Mouse (Mus musculus) liver, embryonic 13.5 days (tissue): ENCODE data around the gene Plgrkt. TPM values are rescaled to one million over a fixed set of nuclear protein-coding genes. Genes with fewer than 3 reads are reported as not detected.

Experiments used
- ATAC-seq: fragments of 200-750 bp; cut with Nextera tagmentation; 2 replicates; pipeline ENCODE4 v1.8.0; 2017; ENCODE audit warnings: low read depth, mild to moderate bottlenecking, moderate number of reproducible peaks, moderate library complexity
- DNase-seq: peaks from one replicate; pipeline ENCODE4 v3.0.0; 2022
- H3K27ac ChIP-seq: fragments of 300-500 bp; sonication (generic); 2 replicates; pipeline ENCODE4 v1.5.1; 2015; ENCODE audit warnings: moderate library complexity, mild to moderate bottlenecking, inconsistent platforms
- H3K27me3 ChIP-seq: fragments of 300-500 bp; sonication (generic); 2 replicates; pipeline ENCODE4 v1.6.1; 2015; ENCODE audit warnings: mild to moderate bottlenecking, inconsistent platforms
- H3K36me3 ChIP-seq: fragments of 300-500 bp; sonication (generic); 2 replicates; pipeline ENCODE4 v1.6.1; 2015; ENCODE audit warnings: mild to moderate bottlenecking, inconsistent platforms
- H3K4me1 ChIP-seq: fragments of 300-500 bp; sonication (generic); replicated peaks from 2 replicates; pipeline ENCODE4 v1.6.1; 2015; ENCODE audit warnings: inconsistent platforms
- H3K4me2 ChIP-seq: fragments of 300-500 bp; sonication (generic); 2 replicates; pipeline ENCODE4 v1.6.1; 2015; ENCODE audit warnings: inconsistent platforms, mild to moderate bottlenecking, moderate library complexity
- H3K4me3 ChIP-seq: fragments of 300-500 bp; sonication (generic); replicated peaks from 2 replicates; pipeline ENCODE4 v1.5.1; 2015; ENCODE audit warnings: mild to moderate bottlenecking, inconsistent platforms
- H3K9ac ChIP-seq: fragments of 300-500 bp; sonication (generic); 2 replicates; pipeline ENCODE4 v1.6.1; 2015; ENCODE audit warnings: mild to moderate bottlenecking, inconsistent platforms
- H3K9me3 ChIP-seq: fragments of 300-500 bp; sonication (generic); replicated peaks from 2 replicates; pipeline ENCODE4 v1.6.1; 2016; ENCODE audit warnings: inconsistent platforms
- WGBS: fragments of 180-500 bp; shearing (Covaris S2); methylation state at CpG from one replicate; pipeline ENCODE4 v1.1.7; 2015; ENCODE audit not compliant: insufficient replicate concordance; 5-methylcytosine and 5-hydroxymethylcytosine counted together
- polyA plus RNA-seq: library from polyadenylated mRNA; unstranded; fragments of >200 nt; fragmentation: Nextera tagmentation; extraction: Ambion mirVana; gene quantifications from 2 replicates; pipeline ENCODE4 v1.2.1, GENCODE M21; 2015

Plgrkt gene
- polyA plus RNA-seq, 1 experiment from 2014 or later = 32.8 TPM

GRCm38 (mm10) chr19:29379839-29380603, 12.8 kb upstream of the Plgrkt start:
- ATAC-seq = no peak
- no peak overlapping the region for H3K27ac ChIP-seq
- no peaks in the 10 kb centered on the region for H3K36me3 ChIP-seq
- peaks cover 5% of the 10 kb centered on the region for H3K4me1 ChIP-seq
- no peak overlapping the region for H3K4me2 ChIP-seq
- 68% methylated on average over 14 of the region's 14 CpGs for WGBS
- H3K9ac ChIP-seq = no peak overlapping the region
- no peaks in the 10 kb centered on the region for H3K27me3 ChIP-seq
- no peaks in the 10 kb centered on the region for H3K9me3 ChIP-seq
- DNase-seq = no peak
- no peak overlapping the region for H3K4me3 ChIP-seq

DNA sequence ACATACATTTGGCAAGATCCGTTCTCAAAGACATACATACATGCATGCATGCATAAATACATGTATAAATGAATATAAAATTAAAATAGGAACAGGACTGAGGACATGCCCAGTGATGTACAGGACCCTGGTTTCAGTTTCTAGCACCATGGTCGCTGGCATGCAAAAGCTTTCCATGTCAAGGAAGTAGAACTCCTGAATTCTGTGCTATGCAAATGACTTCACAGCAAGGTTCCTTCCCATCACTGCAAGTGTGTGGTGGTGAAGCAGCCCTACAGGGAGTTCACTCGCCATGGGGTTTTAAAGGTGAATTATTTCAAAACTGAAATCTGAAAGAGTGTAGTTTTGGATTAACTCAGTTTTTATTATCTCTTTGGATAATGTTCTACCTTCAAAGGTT, 9.2 kb upstream of the Plgrkt start:
- Histone ChIP-seq H3K9ac (no peak overlapping the region), H3K4me3 (no peak overlapping the region), H3K4me2 (no peak overlapping the region), H3K4me1 (peaks cover 16% of the 10 kb centered on the region), H3K27ac (no peak overlapping the region), H3K27me3 (no peaks in the 10 kb centered on the region), H3K36me3 (no peaks in the 10 kb centered on the region), H3K9me3 (no peaks in the 10 kb centered on the region)
- WGBS = 64% methylated on average over 3 of the region's 3 CpGs
- DNase-seq (no peak), ATAC-seq (no peak)

- 80% methylated on average over 9 of the region's 9 CpGs for WGBS
- Histone ChIP-seq H3K27ac (no peak overlapping the region), H3K36me3 (no peaks in the 10 kb centered on the region), H3K27me3 (no peaks in the 10 kb centered on the region), H3K4me3 (no peak overlapping the region), H3K4me2 (no peak overlapping the region), H3K9ac (no peak overlapping the region), H3K9me3 (no peaks in the 10 kb centered on the region), H3K4me1 (peaks cover 15% of the 10 kb centered on the region)
- no peak for DNase-seq
- no peak for ATAC-seq
These were observed 7.8 kb upstream of the Plgrkt start for GRCm38 (mm10) chr19:29374947-29375346.

DNA sequence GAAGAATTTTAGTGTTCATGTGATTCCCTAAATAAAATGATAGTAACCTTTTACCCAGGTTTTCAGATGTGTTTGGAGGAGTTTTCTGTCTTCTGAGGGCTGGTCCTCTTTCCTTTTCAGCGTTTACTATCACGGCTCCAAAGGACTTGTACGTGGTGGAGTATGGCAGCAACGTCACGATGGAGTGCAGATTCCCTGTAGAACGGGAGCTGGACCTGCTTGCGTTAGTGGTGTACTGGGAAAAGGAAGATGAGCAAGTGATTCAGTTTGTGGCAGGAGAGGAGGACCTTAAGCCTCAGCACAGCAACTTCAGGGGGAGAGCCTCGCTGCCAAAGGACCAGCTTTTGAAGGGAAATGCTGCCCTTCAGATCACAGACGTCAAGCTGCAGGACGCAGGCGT, 6.2 kb upstream of the Plgrkt start:
- 78% methylated on average over 11 of the region's 11 CpGs for WGBS
- H3K4me2 ChIP-seq = no peak overlapping the region
- no peak overlapping the region for H3K9ac ChIP-seq
- H3K4me3 ChIP-seq = no peak overlapping the region
- H3K4me1 ChIP-seq = peaks cover 19% of the 10 kb centered on the region
- H3K27me3 ChIP-seq = no peaks in the 10 kb centered on the region
- ATAC-seq (no peak), DNase-seq (no peak)
- H3K36me3 ChIP-seq = no peaks in the 10 kb centered on the region
- no peak overlapping the region for H3K27ac ChIP-seq
- H3K9me3 ChIP-seq = no peaks in the 10 kb centered on the region

- no peak overlapping the region for H3K4me3 ChIP-seq
- no peak overlapping the region for H3K4me2 ChIP-seq
- ATAC-seq (no peak), DNase-seq (no peak)
- no peak overlapping the region for H3K9ac ChIP-seq
- H3K27ac ChIP-seq = no peak overlapping the region
- no peaks in the 10 kb centered on the region for H3K27me3 ChIP-seq
- H3K4me1 ChIP-seq = peaks cover 26% of the 10 kb centered on the region
- no peaks in the 10 kb centered on the region for H3K9me3 ChIP-seq
- 77% methylated on average over 3 of the region's 3 CpGs for WGBS
- H3K36me3 ChIP-seq = no peaks in the 10 kb centered on the region
These were observed 5.4 kb upstream of the Plgrkt start for GRCm38 (mm10) chr19:29372621-29373020.

DNA sequence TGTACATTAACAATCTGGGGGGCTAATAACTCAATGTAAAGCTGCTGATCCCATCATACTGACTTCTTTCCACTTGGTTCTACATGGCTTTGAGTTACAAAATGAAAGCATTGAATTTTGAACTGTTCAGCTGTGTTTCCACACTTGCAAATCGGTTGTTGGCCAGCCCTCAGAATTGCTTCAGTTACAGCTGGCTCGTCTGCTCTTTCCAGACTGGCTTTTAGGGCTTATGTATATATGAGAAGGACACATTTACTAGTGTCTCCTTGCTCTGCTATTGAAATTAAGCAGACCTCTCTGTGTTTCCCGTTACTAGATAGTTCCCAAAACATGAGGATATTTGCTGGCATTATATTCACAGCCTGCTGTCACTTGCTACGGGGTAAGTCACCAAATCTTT, 4.9 kb upstream of the Plgrkt start:
- no peaks in the 10 kb centered on the region for H3K9me3 ChIP-seq
- H3K4me2 ChIP-seq = peak overlapping the region; percentile 54
- ATAC-seq (no peak), DNase-seq (no peak)
- H3K27me3 ChIP-seq = no peaks in the 10 kb centered on the region
- 60% methylated on average over 4 of the region's 4 CpGs for WGBS
- H3K36me3 ChIP-seq = no peaks in the 10 kb centered on the region
- peaks cover 30% of the 10 kb centered on the region for H3K4me1 ChIP-seq
- peak overlapping the region; percentile 33; the same call in 1 of the 2 replicates for H3K9ac ChIP-seq
- H3K27ac ChIP-seq = no peak overlapping the region
- H3K4me3 ChIP-seq = peak overlapping the region; percentile 32

DNA sequence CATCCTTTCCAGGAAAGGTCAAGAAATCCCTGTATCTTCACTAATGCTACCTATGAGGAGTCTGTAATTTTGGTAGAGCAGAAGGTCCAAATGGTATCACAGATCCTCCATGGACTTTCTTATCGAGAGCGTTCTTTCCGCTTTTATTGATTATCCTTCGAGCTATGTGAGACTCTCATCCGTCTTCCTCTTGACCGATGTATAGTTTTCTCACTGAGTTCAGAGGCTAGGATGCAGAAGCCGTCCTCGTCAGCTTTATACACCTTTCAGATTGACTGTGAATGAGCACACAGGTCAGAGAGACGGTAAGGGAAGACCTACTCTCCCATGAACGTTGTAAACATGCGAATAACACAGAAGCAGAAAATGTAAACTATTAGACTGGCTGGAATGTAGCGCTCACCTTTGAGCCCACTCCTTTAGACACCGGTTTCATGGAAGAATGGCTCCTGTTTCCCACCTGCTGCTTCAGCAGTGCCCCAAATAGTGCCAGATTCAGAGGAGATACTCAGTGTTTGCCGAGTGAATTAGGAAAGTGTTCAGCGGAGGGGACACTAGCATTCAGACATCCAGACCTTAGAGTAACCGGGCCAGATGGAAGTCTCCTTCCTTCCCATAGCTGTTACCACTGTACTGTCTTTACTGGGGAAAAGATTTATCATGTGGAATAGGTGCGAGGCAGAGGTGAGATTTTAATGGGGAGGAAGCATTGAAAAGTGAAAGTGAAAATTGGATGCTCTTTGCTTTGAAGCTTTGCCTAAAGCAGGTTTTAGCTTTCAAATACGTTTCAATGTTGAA, 4.3 kb upstream of the Plgrkt start:
- ATAC-seq (no peak), DNase-seq (no peak)
- H3K27me3 ChIP-seq = no peaks in the 10 kb centered on the region
- H3K9me3 ChIP-seq = no peaks in the 10 kb centered on the region
- H3K4me1 ChIP-seq = peaks cover 33% of the 10 kb centered on the region
- 67% methylated on average over 18 of the region's 18 CpGs for WGBS
- H3K4me2 ChIP-seq = peak overlapping the region; percentile 54
- peak overlapping the region; percentile 32 for H3K4me3 ChIP-seq
- no peaks in the 10 kb centered on the region for H3K36me3 ChIP-seq
- peak overlapping the region; percentile 33; the same call in 1 of the 2 replicates for H3K9ac ChIP-seq
- no peak overlapping the region for H3K27ac ChIP-seq

DNA sequence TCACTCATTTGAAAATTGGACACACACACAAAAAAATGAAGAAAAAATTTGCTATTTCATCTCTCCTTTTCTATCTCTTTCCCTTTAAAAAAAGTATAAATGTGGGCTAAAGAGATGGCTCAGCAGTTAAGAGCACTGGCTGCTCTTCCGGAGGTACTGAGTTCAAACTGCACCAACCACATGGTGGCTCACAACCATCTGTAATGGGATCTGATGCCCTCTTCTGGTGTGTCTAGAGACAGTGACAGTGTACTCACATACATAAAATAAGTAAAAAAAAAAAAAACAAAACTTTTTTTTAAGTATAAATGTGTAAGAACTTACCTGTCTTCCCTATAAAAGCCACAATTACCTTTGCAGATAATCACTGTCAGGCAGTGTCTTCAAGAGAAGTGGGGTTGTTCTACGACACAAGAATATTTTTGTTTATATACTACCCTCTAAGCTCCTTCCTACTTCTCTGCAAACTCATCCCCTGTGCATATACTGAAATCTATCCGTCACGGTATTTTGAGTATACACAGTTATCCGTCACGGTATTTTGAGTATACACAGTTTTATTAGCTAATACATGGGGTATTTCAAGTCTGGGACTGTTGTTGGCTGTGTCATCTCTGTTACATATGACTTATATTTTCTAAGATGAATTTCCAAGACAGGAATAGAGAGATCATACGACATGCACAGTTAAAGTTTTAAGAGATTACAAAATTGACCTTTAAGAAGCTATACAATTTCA, 3.5 kb upstream of the Plgrkt start:
- no peak for DNase-seq
- no peaks in the 10 kb centered on the region for H3K9me3 ChIP-seq
- H3K4me1 ChIP-seq = peaks cover 40% of the 10 kb centered on the region
- 74% methylated on average over 7 of the region's 7 CpGs for WGBS
- H3K4me2 ChIP-seq = no peak overlapping the region
- no peak overlapping the region for H3K9ac ChIP-seq
- no peaks in the 10 kb centered on the region for H3K36me3 ChIP-seq
- H3K4me3 ChIP-seq = no peak overlapping the region
- ATAC-seq = no peak
- H3K27ac ChIP-seq = no peak overlapping the region
- no peaks in the 10 kb centered on the region for H3K27me3 ChIP-seq

GRCm38 (mm10) chr19:29370112-29370511, 2.9 kb upstream of the Plgrkt start:
- no peak overlapping the region for H3K4me2 ChIP-seq
- WGBS = 57% methylated on average over 12 of the region's 12 CpGs
- no peak overlapping the region for H3K4me3 ChIP-seq
- ATAC-seq = no peak
- DNase-seq = no peak
- no peak overlapping the region for H3K27ac ChIP-seq
- no peaks in the 10 kb centered on the region for H3K36me3 ChIP-seq
- peaks cover 42% of the 10 kb centered on the region for H3K4me1 ChIP-seq
- H3K9ac ChIP-seq = no peak overlapping the region
- H3K27me3 ChIP-seq = no peaks in the 10 kb centered on the region
- H3K9me3 ChIP-seq = no peaks in the 10 kb centered on the region

- Histone ChIP-seq H3K4me3 (no peak overlapping the region), H3K4me2 (no peak overlapping the region), H3K36me3 (no peaks in the 10 kb centered on the region), H3K9me3 (no peaks in the 10 kb centered on the region), H3K9ac (no peak overlapping the region), H3K4me1 (peaks cover 45% of the 10 kb centered on the region), H3K27me3 (no peaks in the 10 kb centered on the region), H3K27ac (no peak overlapping the region)
- no peak for DNase-seq
- whole genome bisulfite sequencing = 48% methylated on average over 3 of the region's 3 CpGs
- ATAC-seq = no peak
These were observed 1.6 kb upstream of the Plgrkt start for GRCm38 (mm10) chr19:29368671-29369309.

DNA sequence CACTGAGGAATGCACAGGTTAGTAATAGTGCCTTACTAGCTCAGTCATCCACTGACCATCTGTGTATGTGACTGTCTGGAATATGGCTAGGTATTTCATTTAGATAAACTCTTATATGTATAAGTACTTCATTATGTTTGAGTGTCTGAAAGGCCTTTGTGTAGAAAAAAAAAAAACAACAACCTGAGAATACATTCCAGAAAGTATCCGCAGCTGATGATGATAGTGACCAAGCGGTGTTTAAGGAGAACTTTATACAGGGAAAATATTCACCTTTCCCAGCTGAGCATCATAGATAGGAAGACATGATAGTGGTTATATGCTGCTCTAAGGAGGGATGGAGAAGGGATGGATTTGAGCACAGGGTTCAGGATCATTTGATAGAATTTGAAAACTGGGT, 851 bp upstream of the Plgrkt start:
- no peaks in the 10 kb centered on the region for H3K9me3 ChIP-seq
- no peaks in the 10 kb centered on the region for H3K27me3 ChIP-seq
- no peak for ATAC-seq
- peak overlapping the region; percentile 95; the same call in 1 of the 2 replicates for H3K4me2 ChIP-seq
- no peak overlapping the region for H3K9ac ChIP-seq
- no peak overlapping the region for H3K4me3 ChIP-seq
- peaks cover 45% of the 10 kb centered on the region for H3K4me1 ChIP-seq
- no peak overlapping the region for H3K27ac ChIP-seq
- WGBS = 74% methylated on average over 2 of the region's 2 CpGs
- no peaks in the 10 kb centered on the region for H3K36me3 ChIP-seq
- DNase-seq = no peak
